Mouse (Mus musculus): Measurements from ENCODE around the gene Dbt.

Dbt gene

GRCm38 (mm10) chr3:116542532-116542931 is 29.7 kb downstream of the Dbt start:
- no peak for DNase-seq

GRCm38 (mm10) chr3:116547430-116547829 is 34.6 kb downstream of the Dbt start:
- no peak for DNase-seq

DNA sequence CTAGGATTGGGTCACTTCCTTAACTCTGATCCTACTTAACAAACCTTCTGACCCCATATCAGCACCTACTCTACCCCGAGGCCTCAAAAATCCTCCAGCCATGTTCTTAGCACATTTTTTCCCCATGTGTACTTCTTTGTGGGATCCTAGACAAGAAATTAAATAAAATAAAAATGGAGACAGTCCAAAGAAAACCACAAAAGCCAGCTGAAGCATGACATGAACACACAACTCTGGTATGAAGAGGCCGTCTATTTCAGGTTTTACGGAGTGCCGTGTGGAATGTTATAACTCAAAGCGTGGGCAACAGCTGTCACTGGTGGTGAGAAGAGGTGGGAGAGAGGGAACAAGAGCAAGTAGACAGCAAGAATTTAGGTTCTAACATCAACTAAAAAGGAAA is 38.5 kb downstream of the Dbt start:
- no peak for DNase-seq

GRCm38 (mm10) chr3:116561315-116561714 is 48.4 kb downstream of the Dbt start:
- DNase-seq, result peak; percentile 45 to 47

- no peak for DNase-seq
These were observed 49.7 kb downstream of the Dbt start, which contains the start of gene Lrrc39 for GRCm38 (mm10) chr3:116562408-116563094. Lrrc39 (plus strand) TSS chr3:116562973.

DNA sequence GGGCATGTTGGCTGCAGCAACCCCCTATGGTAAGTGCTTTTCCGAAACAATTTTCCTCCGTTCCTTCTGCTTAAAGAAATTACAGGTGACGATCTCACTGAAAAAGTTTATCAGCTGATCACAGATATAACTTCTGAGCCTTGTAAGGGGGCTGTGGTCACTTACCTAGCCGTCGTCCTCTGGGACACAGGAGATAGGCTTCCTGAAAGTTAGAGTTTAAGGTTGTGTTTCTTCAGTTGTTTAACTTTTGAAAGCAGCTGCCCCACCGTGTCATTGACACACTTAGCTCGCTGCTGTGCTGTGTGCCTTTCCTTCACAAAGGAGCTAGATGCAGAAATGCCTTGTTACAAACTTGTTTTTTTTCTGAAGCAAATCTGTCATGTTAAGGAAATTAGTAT is 50.2 kb downstream of the Dbt start:
- no peak for DNase-seq

- no peak for DNase-seq
These were observed 57.8 kb downstream of the Dbt start for GRCm38 (mm10) chr3:116570628-116571027.

GRCm38 (mm10) chr3:116577286-116577685 is 64.4 kb downstream of the Dbt start:
- DNase-seq, result peak in 1 of 2 experiments; percentile 13

- no peak for DNase-seq
These were observed 69.3 kb downstream of the Dbt start for GRCm38 (mm10) chr3:116582201-116582600.

- peak in 1 of 2 experiments; percentile 68 for DNase-seq
These were observed 81.3 kb downstream of the Dbt start for GRCm38 (mm10) chr3:116594076-116594727.

DNA sequence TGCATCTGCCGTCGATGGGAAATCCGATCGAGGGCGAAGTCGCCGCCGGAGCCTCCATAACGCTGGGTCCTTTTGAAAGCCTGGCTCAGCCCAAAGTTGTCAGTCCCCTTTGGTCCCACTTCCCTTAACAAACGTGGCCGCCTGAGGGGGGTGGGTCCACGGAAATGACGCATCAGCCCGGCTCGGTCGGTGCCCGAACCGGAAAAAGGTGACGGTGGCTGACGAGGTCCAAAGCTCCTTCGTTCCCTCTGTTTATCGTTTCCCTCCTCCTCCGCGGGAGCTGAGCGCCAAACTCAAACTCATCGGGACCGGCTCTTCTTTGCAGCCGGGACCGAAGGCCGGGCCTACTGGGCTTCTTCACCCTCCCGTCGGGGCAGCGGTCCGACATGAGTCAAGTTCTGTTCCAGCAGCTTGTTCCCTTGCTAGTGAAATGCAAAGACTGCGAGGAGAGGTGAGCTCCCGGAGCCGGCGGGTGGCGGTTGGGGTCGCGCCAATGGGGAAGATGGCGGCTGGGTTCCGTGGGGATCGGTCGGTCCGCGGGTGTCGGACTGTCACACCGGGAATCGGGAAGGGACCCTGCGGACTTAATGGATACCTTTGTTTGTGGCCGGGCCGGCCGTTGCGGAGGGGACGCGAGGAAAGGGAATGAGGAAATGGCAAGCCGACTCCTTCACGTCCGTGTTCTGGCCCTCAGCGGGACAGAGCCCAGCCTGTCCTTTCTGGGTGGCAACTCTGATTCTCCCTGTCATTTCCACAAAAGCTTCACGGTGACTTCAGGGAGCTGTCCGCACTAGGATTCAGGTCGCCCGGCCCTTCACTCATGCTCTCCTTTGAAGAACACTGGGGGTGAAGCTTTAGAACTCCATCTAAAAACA is 82.1 kb downstream of the Dbt start, which contains the start of gene Sass6:
Gene Sass6, plus strand, starts transcription at position 255 of the 875 bp plus-strand sequence.
- DNase-seq, result peak; percentile 99 to 100

DNA sequence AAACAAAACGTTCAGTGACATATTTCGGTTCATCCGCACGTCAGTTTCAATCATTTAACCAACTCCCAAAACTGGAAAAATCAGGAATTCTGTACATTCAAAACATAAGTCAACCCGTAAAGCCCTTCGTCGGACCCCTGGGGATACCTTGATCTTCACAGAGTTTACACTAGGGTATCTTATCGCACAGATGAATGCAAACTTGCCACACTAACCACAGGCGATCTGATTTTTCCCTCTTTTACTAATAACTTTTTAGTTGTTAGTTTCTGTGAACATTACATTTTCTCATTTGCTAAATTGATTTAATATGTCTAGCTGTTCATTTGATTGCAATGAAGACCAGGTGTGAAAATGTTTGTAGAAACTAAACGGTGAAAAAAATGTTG is 82.7 kb downstream of the Dbt start:
- peak; percentile 21 to 28 for DNase-seq

Measured in cerebellum, postnatal 10 days (tissue).